Mouse (Mus musculus): ENCODE results near the gene Olfr1257. TPM values are rescaled to one million over a fixed set of nuclear protein-coding genes. Genes with fewer than 3 reads are reported as not detected.
"Not testable (repeated sequence)": the region's sequence is repeated elsewhere in the genome, so short reads cannot be mapped to it uniquely, and the experiment has no call there.

Gene Olfr1257
- not detected in 2 replicates for polyA plus RNA-seq (2015; fragmentation: Nextera tagmentation; extraction: Ambion mirVana)

GRCm38 (mm10) chr2:89878137-89878536 is at the start of gene Olfr1257:
Olfr1257 (plus strand) TSS chr2:89878437.
- WGBS = 74% methylated on average over 1 of the region's 1 CpGs
- Histone ChIP-seq H3K36me3 (no peaks in the 10 kb centered on the region), H3K4me2 (no peak within 1 kb of the TSS), H3K27me3 (replicated peaks) (no peaks in the 10 kb centered on the region), H3K9me3 (no peaks in the 10 kb centered on the region), H3K9ac (no peak within 1 kb of the TSS), H3K27ac (replicated peaks) (no peak within 1 kb of the TSS), H3K4me3 (no peak within 1 kb of the TSS), H3K4me1 (no peaks in the 10 kb centered on the region)
- ATAC-seq (ENCODE audit: extremely low read depth, insufficient number of reproducible peaks, low FRiP score, low TSS enrichment) = no peak

- Histone ChIP-seq H3K4me2 (no peak within 1 kb of the TSS), H3K4me3 (no peak within 1 kb of the TSS), H3K27me3 (replicated peaks) (no peaks in the 10 kb centered on the region), H3K36me3 (no peaks in the 10 kb centered on the region), H3K9me3 (no peaks in the 10 kb centered on the region), H3K9ac (no peak within 1 kb of the TSS), H3K4me1 (no peaks in the 10 kb centered on the region), H3K27ac (replicated peaks) (no peak within 1 kb of the TSS)
- WGBS = 48% methylated on average over 2 of the region's 2 CpGs
- no peak for ATAC-seq (ENCODE audit: extremely low read depth, insufficient number of reproducible peaks, low FRiP score, low TSS enrichment)
Measured at GRCm38 (mm10) chr2:89841455-89841854, 36.8 kb upstream of the Olfr1257 start, which contains the start of gene Olfr1256. Olfr1256 (minus strand) TSS chr2:89841555.

GRCm38 (mm10) chr2:89848105-89848504 is 30.1 kb upstream of the Olfr1257 start, which contains the start of gene Olfr48:
Olfr48 (minus strand) TSS chr2:89848205.
- no peak within 1 kb of the TSS for H3K4me2 ChIP-seq
- H3K4me3 ChIP-seq = no peak within 1 kb of the TSS
- ATAC-seq (ENCODE audit: extremely low read depth, insufficient number of reproducible peaks, low FRiP score, low TSS enrichment) = no peak
- 71% methylated on average over 5 of the region's 5 CpGs for WGBS
- no peaks in the 10 kb centered on the region for H3K36me3 ChIP-seq
- no peak within 1 kb of the TSS for H3K9ac ChIP-seq
- H3K4me1 ChIP-seq = no peaks in the 10 kb centered on the region
- H3K27me3 ChIP-seq (replicated peaks) = no peaks in the 10 kb centered on the region
- H3K9me3 ChIP-seq = peaks cover 3% of the 10 kb centered on the region; the same call in 1 of the 2 replicates
- H3K27ac ChIP-seq (replicated peaks) = no peak within 1 kb of the TSS

- peaks cover 3% of the 10 kb centered on the region; the same call in 1 of the 2 replicates for H3K9me3 ChIP-seq
- no peak for ATAC-seq (ENCODE audit: extremely low read depth, insufficient number of reproducible peaks, low FRiP score, low TSS enrichment)
- H3K4me1 ChIP-seq = no peaks in the 10 kb centered on the region
- no peak overlapping the region for H3K27ac ChIP-seq (replicated peaks)
- H3K27me3 ChIP-seq (replicated peaks) = no peaks in the 10 kb centered on the region
- 86% methylated on average over 1 of the region's 1 CpGs for WGBS
- no peak overlapping the region for H3K4me3 ChIP-seq
- H3K4me2 ChIP-seq = no peak overlapping the region
- no peaks in the 10 kb centered on the region for H3K36me3 ChIP-seq
- H3K9ac ChIP-seq = no peak overlapping the region
Measured at GRCm38 (mm10) chr2:89849230-89849629, 29.0 kb upstream of the Olfr1257 start.

- not testable (repeated sequence) for H3K27ac ChIP-seq (replicated peaks); H3K4me1 ChIP-seq; H3K4me3 ChIP-seq; H3K9ac ChIP-seq; H3K36me3 ChIP-seq; H3K27me3 ChIP-seq (replicated peaks); H3K9me3 ChIP-seq; ATAC-seq (ENCODE audit: extremely low read depth, insufficient number of reproducible peaks, low FRiP score, low TSS enrichment); H3K4me2 ChIP-seq
- WGBS = 76% methylated on average over 9 of the region's 9 CpGs
Measured at GRCm38 (mm10) chr2:89912616-89913015, 34.4 kb downstream of the Olfr1257 start.

- no peak for ATAC-seq (ENCODE audit: extremely low read depth, insufficient number of reproducible peaks, low FRiP score, low TSS enrichment)
- Histone ChIP-seq H3K36me3 (no peaks in the 10 kb centered on the region), H3K9ac (no peak within 1 kb of the TSS)
Measured at GRCm38 (mm10) chr2:89927009-89927408, 48.8 kb downstream of the Olfr1257 start, which contains the start of gene Olfr1258. Olfr1258 (plus strand) TSS chr2:89927309.

More at GRCm38 (mm10) chr2:89927009-89927408, 48.8 kb downstream of the Olfr1257 start, which contains the start of gene Olfr1258:
- H3K9me3 ChIP-seq = no peaks in the 10 kb centered on the region
- no peak within 1 kb of the TSS for H3K4me3 ChIP-seq
- H3K27me3 ChIP-seq (replicated peaks) = no peaks in the 10 kb centered on the region
- no peak within 1 kb of the TSS for H3K4me2 ChIP-seq
- H3K27ac ChIP-seq (replicated peaks) = no peak within 1 kb of the TSS
- no peaks in the 10 kb centered on the region for H3K4me1 ChIP-seq

Other genes with a start within 250 kb of the Olfr1257 start
- not detected in 2 replicates for gene Olfr1249, start 243.5 kb upstream of the Olfr1257 start, polyA plus RNA-seq (2015; fragmentation: Nextera tagmentation; extraction: Ambion mirVana)
- not detected in 2 replicates for gene Olfr1250, start 217.0 kb upstream of the Olfr1257 start, polyA plus RNA-seq (2015; fragmentation: Nextera tagmentation; extraction: Ambion mirVana)
- gene Olfr1251, start 206.5 kb upstream of the Olfr1257 start, polyA plus RNA-seq (2015; fragmentation: Nextera tagmentation; extraction: Ambion mirVana) = not detected in 2 replicates
- gene Olfr1252, start 153.4 kb upstream of the Olfr1257 start, polyA plus RNA-seq (2015; fragmentation: Nextera tagmentation; extraction: Ambion mirVana) = not detected in 2 replicates
- not detected in 2 replicates for gene Olfr1253, start 121.3 kb upstream of the Olfr1257 start, polyA plus RNA-seq (2015; fragmentation: Nextera tagmentation; extraction: Ambion mirVana)
- not detected in 2 replicates for gene Olfr1254, start 84.8 kb upstream of the Olfr1257 start, polyA plus RNA-seq (2015; fragmentation: Nextera tagmentation; extraction: Ambion mirVana)
- gene Olfr1255, start 66.4 kb upstream of the Olfr1257 start, polyA plus RNA-seq (2015; fragmentation: Nextera tagmentation; extraction: Ambion mirVana) = not detected in 2 replicates
- not detected in 2 replicates for gene Olfr1256, start 36.9 kb upstream of the Olfr1257 start, polyA plus RNA-seq (2015; fragmentation: Nextera tagmentation; extraction: Ambion mirVana)
- gene Olfr48, start 30.2 kb upstream of the Olfr1257 start, polyA plus RNA-seq (2015; fragmentation: Nextera tagmentation; extraction: Ambion mirVana) = not detected in 2 replicates
- gene Olfr1258, start 48.9 kb downstream of the Olfr1257 start, polyA plus RNA-seq (2015; fragmentation: Nextera tagmentation; extraction: Ambion mirVana) = not detected in 2 replicates
- not detected in 2 replicates for gene Olfr1259, start 70.2 kb downstream of the Olfr1257 start, polyA plus RNA-seq (2015; fragmentation: Nextera tagmentation; extraction: Ambion mirVana)
- gene Olfr1260, start 95.9 kb downstream of the Olfr1257 start, polyA plus RNA-seq (2015; fragmentation: Nextera tagmentation; extraction: Ambion mirVana) = not detected in 2 replicates
- not detected in 2 replicates for gene Olfr1261, start 112.8 kb downstream of the Olfr1257 start, polyA plus RNA-seq (2015; fragmentation: Nextera tagmentation; extraction: Ambion mirVana)
- not detected in 2 replicates for gene Olfr1262, start 121.7 kb downstream of the Olfr1257 start, polyA plus RNA-seq (2015; fragmentation: Nextera tagmentation; extraction: Ambion mirVana)
- not detected in 2 replicates for gene Olfr1263, start 133.7 kb downstream of the Olfr1257 start, polyA plus RNA-seq (2015; fragmentation: Nextera tagmentation; extraction: Ambion mirVana)
- gene Olfr1264, start 147.1 kb downstream of the Olfr1257 start, polyA plus RNA-seq (2015; fragmentation: Nextera tagmentation; extraction: Ambion mirVana) = not detected in 2 replicates
- not detected in 2 replicates for gene Olfr1265, start 156.9 kb downstream of the Olfr1257 start, polyA plus RNA-seq (2015; fragmentation: Nextera tagmentation; extraction: Ambion mirVana)
- gene Olfr140, start 185.2 kb downstream of the Olfr1257 start, polyA plus RNA-seq (2015; fragmentation: Nextera tagmentation; extraction: Ambion mirVana) = not detected in 2 replicates
- gene Olfr1269, start 243.0 kb downstream of the Olfr1257 start, polyA plus RNA-seq (2015; fragmentation: Nextera tagmentation; extraction: Ambion mirVana) = not detected in 2 replicates